Mouse (Mus musculus) bone marrow, adult 2 months (tissue): Measurements from ENCODE around the gene Lcn4. TPM values are rescaled to one million over a fixed set of nuclear protein-coding genes. Genes with fewer than 3 reads are reported as not detected.

ENCODE experiments used
- H3K27ac ChIP-seq: fragments of 200-500 bp; 2 replicates; pipeline ENCODE4 v1.5.1; 2012; ENCODE audit warnings: low read depth, mild to moderate bottlenecking, control low read depth, inconsistent platforms, low read length; ENCODE audit not compliant: control insufficient read depth, poor library complexity, insufficient read depth
- H3K4me1 ChIP-seq: fragments of 200-500 bp; 2 replicates; pipeline ENCODE4 v1.6.1; 2011; ENCODE audit warnings: low read length; ENCODE audit not compliant: control insufficient read depth, insufficient read depth
- H3K4me3 ChIP-seq: fragments of 200-500 bp; replicated peaks from 2 replicates; pipeline ENCODE3; 2011; ENCODE audit warnings: mild to moderate bottlenecking, low read depth, low read length, control low read depth; ENCODE audit not compliant: control insufficient read depth
- CTCF ChIP-seq: fragments of 200-500 bp; IDR thresholded peaks from 2 replicates; pipeline ENCODE4 v1.5.1; 2011; ENCODE audit warnings: low read length, control low read depth; ENCODE audit not compliant: control insufficient read depth, insufficient read depth
- POLR2A ChIP-seq: fragments of 200-500 bp; IDR thresholded peaks from 2 replicates; pipeline ENCODE4 v1.6.1; 2011; ENCODE audit warnings: low read depth, mild to moderate bottlenecking, control low read depth, low read length, borderline replicate concordance; ENCODE audit not compliant: control insufficient read depth
- WGBS: fragments of 180-500 bp; shearing (Covaris S2); methylation state at CpG from one replicate; pipeline ENCODE4 v1.1.7; 2018; 5-methylcytosine and 5-hydroxymethylcytosine counted together
- polyA plus RNA-seq: library from polyadenylated mRNA; stranded (reverse); fragments of >200 nt; gene quantifications from 2 replicates; pipeline ENCODE4 v1.2.4, GENCODE M21; 2011; ENCODE audit warnings: low replicate concordance; ENCODE audit not compliant: missing spikeins, insufficient read depth, insufficient read length

Gene Lcn4
- polyA plus RNA-seq, 1 experiment, result not detected

- no peak for TF ChIP-seq CTCF
- TF ChIP-seq POLR2A, result no peak
- H3K4me1 ChIP-seq, result no peaks in the 10 kb centered on the region; the same call in 1 of the 2 replicates
Observed at GRCm38 (mm10) chr2:26654687-26655086, 16.4 kb downstream of the Lcn4 start.

GRCm38 (mm10) chr2:26646643-26647293 is 24.3 kb downstream of the Lcn4 start:
- Histone ChIP-seq H3K4me1 (peaks cover 1% of the 10 kb centered on the region; the same call in 1 of the 2 replicates), H3K4me3 (no peak overlapping the region), H3K27ac (no peak overlapping the region)
- peak; percentile 43; the same call in 1 of the 2 replicates for TF ChIP-seq POLR2A
- TF ChIP-seq CTCF, result peak; percentile 100
- 5% methylated on average over 3 of the region's 3 CpGs for WGBS

More at GRCm38 (mm10) chr2:26654687-26655086, 16.4 kb downstream of the Lcn4 start:
- WGBS, result 37% methylated on average over 1 of the region's 1 CpGs
- Histone ChIP-seq H3K4me3 (no peak overlapping the region), H3K27ac (no peak overlapping the region)

GRCm38 (mm10) chr2:26643942-26644341 is 27.1 kb downstream of the Lcn4 start:
- TF ChIP-seq POLR2A (no peak), CTCF (peak; percentile 42; the same call in 1 of the 2 replicates)
- peaks cover 1% of the 10 kb centered on the region; the same call in 1 of the 2 replicates for H3K4me1 ChIP-seq
- H3K27ac ChIP-seq, result no peak overlapping the region
- WGBS, result 55% methylated on average over 2 of the region's 2 CpGs
- H3K4me3 ChIP-seq, result no peak overlapping the region

GRCm38 (mm10) chr2:26641006-26641647 is 30.0 kb downstream of the Lcn4 start:
- no peak overlapping the region for H3K27ac ChIP-seq
- 47% methylated on average over 7 of the region's 7 CpGs for WGBS
- TF ChIP-seq POLR2A, result no peak
- TF ChIP-seq CTCF, result no peak

DNA sequence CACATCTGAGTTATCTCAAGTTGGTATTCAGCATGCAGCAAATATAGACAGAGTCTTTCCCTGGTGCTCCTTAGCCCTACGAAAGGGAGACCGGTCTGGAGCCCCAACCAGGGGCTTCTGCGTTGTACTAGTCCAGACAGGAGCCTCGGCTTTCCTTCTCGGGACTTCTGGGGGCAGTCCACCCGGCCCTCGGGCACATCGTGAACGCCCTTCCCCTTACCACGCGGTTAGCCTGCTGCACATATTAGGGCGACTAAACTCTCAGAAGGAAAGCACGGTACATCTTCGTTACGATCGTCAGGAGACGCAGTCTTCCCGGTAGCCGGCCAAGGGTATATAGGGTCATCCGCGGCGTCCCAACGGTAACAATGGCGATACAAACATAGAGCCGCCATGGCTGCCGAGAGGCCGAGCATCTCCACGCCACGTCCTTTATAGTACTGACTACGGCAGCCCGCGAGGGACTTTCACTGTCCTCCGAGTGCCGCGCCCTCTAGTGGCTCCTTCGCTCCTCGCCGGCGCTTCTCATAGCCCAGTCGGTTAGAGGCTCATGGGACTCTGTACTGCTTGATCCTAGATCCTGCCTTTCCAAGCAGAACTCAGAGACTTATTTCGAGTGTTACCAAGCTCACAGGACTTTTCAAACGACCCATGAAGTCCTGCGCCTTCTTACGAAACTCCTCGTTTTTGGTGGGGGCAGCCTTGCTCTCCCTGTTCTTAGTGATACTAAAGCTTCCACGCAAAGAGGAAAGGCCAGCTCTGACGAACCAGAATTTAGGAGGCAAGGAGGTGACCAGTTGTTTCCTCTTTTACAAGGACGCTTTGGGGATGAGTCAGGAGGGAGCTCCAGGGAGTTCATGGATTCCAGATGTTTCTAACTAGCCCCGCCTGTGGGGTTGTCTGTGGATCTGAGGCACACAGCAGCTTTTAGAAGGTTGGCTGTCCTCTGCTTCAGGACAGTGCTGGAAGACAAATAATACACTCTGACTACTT is 30.9 kb downstream of the Lcn4 start:
- Histone ChIP-seq H3K27ac (peak overlapping the region; percentile 17), H3K4me3 (peak overlapping the region; percentile 86), H3K4me1 (peaks cover 5% of the 10 kb centered on the region)
- TF ChIP-seq POLR2A, result peak; percentile 93
- peak; percentile 89 for TF ChIP-seq CTCF
- 4% methylated on average over 49 of the region's 49 CpGs for WGBS

More at GRCm38 (mm10) chr2:26641006-26641647, 30.0 kb downstream of the Lcn4 start:
- Histone ChIP-seq H3K4me3 (no peak overlapping the region), H3K4me1 (peaks cover 5% of the 10 kb centered on the region)

DNA sequence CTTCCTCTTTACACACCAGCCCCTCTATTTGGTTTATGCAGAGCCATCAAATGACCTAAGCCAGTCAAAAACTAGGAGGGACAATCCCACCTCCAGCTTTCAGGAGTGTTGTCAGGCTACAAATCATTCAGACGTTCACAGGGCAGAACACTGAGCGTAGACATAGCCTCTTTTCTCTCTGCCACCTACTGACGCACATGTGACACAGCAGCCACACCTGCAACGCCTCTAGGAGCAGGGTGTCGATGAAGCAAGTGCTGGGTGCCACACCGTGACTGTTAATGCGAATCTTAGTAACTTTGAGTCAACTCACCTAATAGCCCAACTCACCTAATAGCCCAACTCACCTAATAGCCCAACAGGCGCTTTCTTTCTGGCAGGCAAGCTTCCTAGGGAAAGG is 32.0 kb downstream of the Lcn4 start:
- Histone ChIP-seq H3K27ac (no peak overlapping the region), H3K4me3 (peak overlapping the region; percentile 35)
- WGBS, result 1% methylated on average over 8 of the region's 8 CpGs

DNA sequence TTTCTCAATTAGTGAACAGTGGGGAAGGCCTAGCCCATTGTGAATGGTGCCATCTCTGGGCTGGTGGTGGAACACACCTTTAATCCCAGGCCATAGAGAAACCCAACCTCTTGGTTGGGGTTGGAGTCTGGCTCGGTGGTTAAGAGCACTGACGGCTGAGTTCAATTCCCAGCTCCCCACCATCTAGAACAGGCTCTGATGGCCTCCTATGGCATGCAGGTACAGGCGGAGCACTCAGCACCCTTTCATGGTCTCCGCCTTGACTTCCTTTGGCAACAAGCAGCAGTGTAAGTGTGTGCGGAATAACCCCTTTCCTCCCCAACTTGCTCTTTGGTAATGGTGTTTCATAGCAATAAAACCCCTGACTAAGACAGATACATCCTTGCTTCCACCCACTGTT is 32.5 kb downstream of the Lcn4 start:
- WGBS, result 38% methylated on average over 5 of the region's 5 CpGs
- peaks cover 5% of the 10 kb centered on the region for H3K4me1 ChIP-seq
- no peak for TF ChIP-seq POLR2A
- no peak for TF ChIP-seq CTCF
- H3K4me3 ChIP-seq, result peak overlapping the region; percentile 47
- H3K27ac ChIP-seq, result no peak overlapping the region

More for the DNA sequence above, 32.0 kb downstream of the Lcn4 start:
- H3K4me1 ChIP-seq, result peaks cover 5% of the 10 kb centered on the region
- peak; percentile 64 for TF ChIP-seq CTCF
- TF ChIP-seq POLR2A, result no peak
